Mouse (Mus musculus) hindbrain, embryonic 14.5 days (tissue): ENCODE results near the gene Itgb1. TPM values are rescaled to one million over a fixed set of nuclear protein-coding genes. Genes with fewer than 3 reads are reported as not detected.

Source experiments
- ATAC-seq: fragments of 200-750 bp; cut with Nextera tagmentation; 2 replicates; pipeline ENCODE4 v1.8.0; 2017; ENCODE audit warnings: moderate number of reproducible peaks, mild to moderate bottlenecking, moderate TSS enrichment, moderate library complexity; ENCODE audit not compliant: low FRiP score
- DNase-seq: peaks from one replicate; pipeline ENCODE4 v3.0.0-alpha.2; 2015; ENCODE audit warnings: low spot score
- H3K27ac ChIP-seq: fragments of 300-500 bp; sonication (generic); 2 replicates; pipeline ENCODE4 v1.5.1; 2014; ENCODE audit warnings: mild to moderate bottlenecking, moderate library complexity
- H3K27me3 ChIP-seq: fragments of 300-500 bp; sonication (generic); 2 replicates; pipeline ENCODE4 v1.6.1; 2014; ENCODE audit warnings: mild to moderate bottlenecking, low read length, mixed read lengths; ENCODE audit not compliant: control insufficient read depth, insufficient read depth
- H3K36me3 ChIP-seq: fragments of 300-500 bp; sonication (generic); replicated peaks from 2 replicates; pipeline ENCODE4 v1.6.1; 2014; ENCODE audit not compliant: control insufficient read depth, insufficient read depth
- H3K4me1 ChIP-seq: fragments of 300-500 bp; sonication (generic); replicated peaks from 2 replicates; pipeline ENCODE4 v1.6.1; 2014; ENCODE audit warnings: antibody characterized with exemption, low read length, mixed read lengths; ENCODE audit not compliant: control insufficient read depth, insufficient read depth
- H3K4me2 ChIP-seq: fragments of 300-500 bp; sonication (generic); replicated peaks from 2 replicates; pipeline ENCODE4 v1.6.1; 2014; ENCODE audit warnings: mild to moderate bottlenecking, moderate library complexity
- H3K4me3 ChIP-seq: fragments of 300-500 bp; sonication (generic); replicated peaks from 2 replicates; pipeline ENCODE4 v1.5.1; 2014; ENCODE audit warnings: mild to moderate bottlenecking, low read length
- H3K9ac ChIP-seq: fragments of 300-500 bp; sonication (generic); 2 replicates; pipeline ENCODE4 v1.6.1; 2014
- H3K9me3 ChIP-seq: fragments of 300-500 bp; sonication (generic); 2 replicates; pipeline ENCODE4 v1.6.1; 2016; ENCODE audit warnings: low read length; ENCODE audit not compliant: control insufficient read depth
- WGBS: fragments of 180-500 bp; shearing (Covaris S2); extraction: QIAGEN DNeasy Blood & Tissue Kit; methylation state at CpG from one replicate; pipeline ENCODE4 v1.1.7; 2014; 5-methylcytosine and 5-hydroxymethylcytosine counted together
- polyA plus RNA-seq: library from polyadenylated mRNA; unstranded; fragments of >200 nt; fragmentation: Nextera tagmentation; extraction: Ambion mirVana; gene quantifications from 2 replicates; pipeline ENCODE4 v1.2.1, GENCODE M21; 2014

Gene Itgb1
- polyA plus RNA-seq, 1 experiment from 2014 or later: 101 TPM

GRCm38 (mm10) chr8:128679909-128680308 is 5.5 kb upstream of the Itgb1 start:
- H3K4me2 ChIP-seq: no peak overlapping the region
- H3K27me3 ChIP-seq: no peaks in the 10 kb centered on the region
- DNase-seq (no peak), ATAC-seq (no peak)
- 89% methylated on average over 2 of the region's 2 CpGs for WGBS
- no peaks in the 10 kb centered on the region for H3K9me3 ChIP-seq
- no peaks in the 10 kb centered on the region for H3K36me3 ChIP-seq
- H3K27ac ChIP-seq: no peak overlapping the region
- H3K4me1 ChIP-seq: no peaks in the 10 kb centered on the region
- no peak overlapping the region for H3K4me3 ChIP-seq
- no peak overlapping the region for H3K9ac ChIP-seq

- H3K9me3 ChIP-seq: no peaks in the 10 kb centered on the region
- H3K9ac ChIP-seq: no peak overlapping the region
- ATAC-seq (no peak), DNase-seq (no peak)
- no peaks in the 10 kb centered on the region for H3K4me1 ChIP-seq
- no peak overlapping the region for H3K4me3 ChIP-seq
- no peaks in the 10 kb centered on the region for H3K36me3 ChIP-seq
- 89% methylated on average over 2 of the region's 2 CpGs for WGBS
- H3K27ac ChIP-seq: no peak overlapping the region
- H3K27me3 ChIP-seq: no peaks in the 10 kb centered on the region
- no peak overlapping the region for H3K4me2 ChIP-seq
Observed at GRCm38 (mm10) chr8:128680548-128681325, 4.7 kb upstream of the Itgb1 start.

GRCm38 (mm10) chr8:128681970-128682369 is 3.5 kb upstream of the Itgb1 start:
- no peak for DNase-seq
- no peak for ATAC-seq
- WGBS: 92% methylated on average over 3 of the region's 3 CpGs

GRCm38 (mm10) chr8:128684609-128685506 is 596 bp upstream of the Itgb1 start:
- Histone ChIP-seq H3K27me3 (no peaks in the 10 kb centered on the region), H3K4me2 (peak overlapping the region; percentile 86), H3K9me3 (no peaks in the 10 kb centered on the region), H3K4me1 (peaks cover 21% of the 10 kb centered on the region), H3K36me3 (no peaks in the 10 kb centered on the region), H3K9ac (peak overlapping the region; percentile 100), H3K4me3 (peak overlapping the region; percentile 96), H3K27ac (peak overlapping the region; percentile 100)
- DNase-seq: peak; percentile 68
- WGBS: 5% methylated on average over 25 of the region's 25 CpGs
- 0 out of 2 replicates have a peak, but pooled peaks have one; percentile 46 for ATAC-seq

More at GRCm38 (mm10) chr8:128681970-128682369, 3.5 kb upstream of the Itgb1 start:
- Histone ChIP-seq H3K36me3 (no peaks in the 10 kb centered on the region), H3K4me3 (no peak overlapping the region), H3K9me3 (no peaks in the 10 kb centered on the region), H3K4me1 (peaks cover 2% of the 10 kb centered on the region), H3K4me2 (no peak overlapping the region), H3K9ac (no peak overlapping the region), H3K27ac (no peak overlapping the region), H3K27me3 (no peaks in the 10 kb centered on the region)

- Histone ChIP-seq H3K27ac (peak overlapping the region; percentile 100), H3K9me3 (no peaks in the 10 kb centered on the region), H3K36me3 (no peaks in the 10 kb centered on the region), H3K9ac (peak overlapping the region; percentile 100), H3K4me2 (peak overlapping the region; percentile 86), H3K27me3 (no peaks in the 10 kb centered on the region), H3K4me1 (peaks cover 31% of the 10 kb centered on the region), H3K4me3 (peak overlapping the region; percentile 96)
- ATAC-seq: no peak
- DNase-seq: no peak
- 0% methylated on average over 2 of the region's 2 CpGs for WGBS
Observed at GRCm38 (mm10) chr8:128686429-128686990, 1.1 kb downstream of the Itgb1 start.

- peaks cover 31% of the 10 kb centered on the region for H3K4me1 ChIP-seq
- H3K9ac ChIP-seq: no peak overlapping the region
- WGBS: 84% methylated on average over 3 of the region's 3 CpGs
- no peak overlapping the region for H3K27ac ChIP-seq
- H3K9me3 ChIP-seq: no peaks in the 10 kb centered on the region
- DNase-seq (no peak), ATAC-seq (no peak)
- H3K4me2 ChIP-seq: peak overlapping the region; percentile 22
- no peaks in the 10 kb centered on the region for H3K36me3 ChIP-seq
- H3K27me3 ChIP-seq: no peaks in the 10 kb centered on the region
- no peak overlapping the region for H3K4me3 ChIP-seq
Observed at GRCm38 (mm10) chr8:128688679-128689078, 3.2 kb downstream of the Itgb1 start.

- no peak overlapping the region for H3K4me3 ChIP-seq
- WGBS: 92% methylated on average over 1 of the region's 1 CpGs
- H3K36me3 ChIP-seq: no peaks in the 10 kb centered on the region
- no peaks in the 10 kb centered on the region for H3K27me3 ChIP-seq
- H3K27ac ChIP-seq: no peak overlapping the region
- ATAC-seq (no peak), DNase-seq (no peak)
- H3K4me1 ChIP-seq: peaks cover 31% of the 10 kb centered on the region
- H3K9me3 ChIP-seq: no peaks in the 10 kb centered on the region
- H3K9ac ChIP-seq: no peak overlapping the region
- no peak overlapping the region for H3K4me2 ChIP-seq
Observed at GRCm38 (mm10) chr8:128690056-128690455, 4.6 kb downstream of the Itgb1 start.

- Histone ChIP-seq H3K4me3 (no peak overlapping the region), H3K9me3 (no peaks in the 10 kb centered on the region), H3K4me2 (no peak overlapping the region), H3K27me3 (no peaks in the 10 kb centered on the region), H3K27ac (no peak overlapping the region), H3K4me1 (no peaks in the 10 kb centered on the region), H3K9ac (no peak overlapping the region), H3K36me3 (no peaks in the 10 kb centered on the region)
- no peak for ATAC-seq
- 97% methylated on average over 1 of the region's 1 CpGs for WGBS
- no peak for DNase-seq
Observed at GRCm38 (mm10) chr8:128696701-128697397, 11.4 kb downstream of the Itgb1 start.
